Mouse (Mus musculus): ENCODE measurements around the gene Sult6b2.

DNA sequence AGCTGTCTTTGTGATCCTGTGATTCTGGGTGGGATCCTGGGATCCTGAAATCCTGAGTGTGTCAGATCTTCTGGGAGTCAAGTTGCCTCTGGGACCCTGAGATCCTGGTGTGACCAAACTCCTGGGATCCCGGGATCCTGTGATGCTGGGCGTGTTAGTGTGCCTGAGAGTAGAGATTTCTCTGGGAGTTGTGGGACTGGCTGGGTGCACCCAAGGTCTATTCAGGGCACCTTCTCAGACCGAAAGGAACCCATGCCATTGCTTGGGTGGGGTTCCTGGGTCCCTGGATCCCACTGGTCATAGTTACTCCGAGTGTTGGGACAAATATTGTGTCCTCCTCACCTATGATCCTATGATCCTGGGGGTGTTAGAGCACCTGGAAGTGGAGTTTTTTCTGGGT, 39.8 kb upstream of the Sult6b2 start:
- TF ChIP-seq FLI1 (IDR thresholded peaks at IDR 0.05; ENCODE audit: low read length) (no peak), GATA1 (IDR thresholded peaks at IDR 0.05; ENCODE audit: borderline replicate concordance, low read length) (no peak)
